Mouse (Mus musculus) forebrain, embryonic 11.5 days (tissue): ENCODE results near the gene Srm. TPM values are rescaled to one million over a fixed set of nuclear protein-coding genes. Genes with fewer than 3 reads are reported as not detected.

Experiments used
- ATAC-seq: fragments of 200-750 bp; cut with Nextera tagmentation; replicated peaks from 2 replicates; pipeline ENCODE4 v1.8.0; 2017; ENCODE audit warnings: moderate TSS enrichment; ENCODE audit not compliant: low FRiP score
- DNase-seq: peaks from one replicate; pipeline ENCODE4 v3.0.0-alpha.2; 2017; ENCODE audit warnings: low spot score
- H3K27ac ChIP-seq: fragments of 300-500 bp; sonication (generic); 2 replicates; pipeline ENCODE4 v1.5.1; 2014; ENCODE audit warnings: low read depth, low read length
- H3K27me3 ChIP-seq: fragments of 300-500 bp; sonication (generic); 2 replicates; pipeline ENCODE4 v1.6.1; 2014; ENCODE audit warnings: mild to moderate bottlenecking, low read length, mixed read lengths; ENCODE audit not compliant: control insufficient read depth, insufficient read depth
- H3K36me3 ChIP-seq: fragments of 300-500 bp; sonication (generic); 2 replicates; pipeline ENCODE4 v1.6.1; 2014; ENCODE audit warnings: mild to moderate bottlenecking, low read length, moderate library complexity, mixed read lengths; ENCODE audit not compliant: control insufficient read depth, insufficient read depth
- H3K4me1 ChIP-seq: fragments of 300-500 bp; sonication (generic); replicated peaks from 2 replicates; pipeline ENCODE4 v1.6.1; 2014; ENCODE audit warnings: low read length, mixed read lengths; ENCODE audit not compliant: control insufficient read depth, insufficient read depth
- H3K4me2 ChIP-seq: fragments of 300-500 bp; sonication (generic); 2 replicates; pipeline ENCODE4 v1.6.1; 2014; ENCODE audit warnings: low read depth, mild to moderate bottlenecking, low read length, moderate library complexity, mixed read lengths; ENCODE audit not compliant: severe bottlenecking
- H3K4me3 ChIP-seq: fragments of 300-500 bp; sonication (generic); 2 replicates; pipeline ENCODE4 v1.5.1; 2014; ENCODE audit warnings: low read depth, low read length
- H3K9ac ChIP-seq: fragments of 300-500 bp; sonication (generic); 2 replicates; pipeline ENCODE4 v1.6.1; 2014; ENCODE audit warnings: low read length
- H3K9me3 ChIP-seq: fragments of 300-500 bp; sonication (generic); 2 replicates; pipeline ENCODE4 v1.6.1; 2016; ENCODE audit warnings: low read length, mixed read lengths; ENCODE audit not compliant: control insufficient read depth
- WGBS: fragments of 180-500 bp; shearing (Covaris S2); extraction: QIAGEN DNeasy Blood & Tissue Kit; methylation state at CpG from one replicate; pipeline ENCODE4 v1.1.7; 2014; 5-methylcytosine and 5-hydroxymethylcytosine counted together
- polyA plus RNA-seq: library from polyadenylated mRNA; unstranded; fragments of >200 nt; fragmentation: Nextera tagmentation; extraction: Ambion mirVana; gene quantifications from 2 replicates; pipeline ENCODE4 v1.2.1, GENCODE M21; 2014

The Srm gene
- polyA plus RNA-seq, 1 experiment from 2014 or later, result 206 TPM

DNA sequence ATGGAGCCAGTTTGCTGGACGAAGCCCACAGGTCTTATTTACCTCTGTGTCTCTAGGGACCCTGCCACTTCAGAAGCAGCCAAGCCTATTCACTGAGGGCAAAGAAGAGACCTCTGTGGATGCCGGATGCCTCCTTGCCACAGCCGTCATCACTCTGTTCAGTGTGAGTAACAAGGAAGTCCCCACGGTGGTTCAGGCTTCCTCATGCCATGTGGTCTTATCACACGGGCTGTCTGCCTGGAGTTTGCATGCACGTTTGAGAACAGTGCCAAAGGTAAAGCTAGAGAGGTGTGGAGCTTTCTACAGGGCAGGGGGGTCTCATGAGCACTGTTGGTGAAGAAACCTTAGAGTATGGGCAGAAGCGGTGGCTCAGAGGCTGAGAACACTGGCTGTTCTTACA, 18.1 kb upstream of the Srm start:
- H3K9me3 ChIP-seq, result no peaks in the 10 kb centered on the region
- H3K36me3 ChIP-seq, result peaks cover 42% of the 10 kb centered on the region
- no peak overlapping the region for H3K9ac ChIP-seq
- H3K4me1 ChIP-seq, result no peaks in the 10 kb centered on the region
- no peak overlapping the region for H3K27ac ChIP-seq
- no peak overlapping the region for H3K4me2 ChIP-seq
- no peak overlapping the region for H3K4me3 ChIP-seq
- H3K27me3 ChIP-seq, result no peaks in the 10 kb centered on the region
- no peak for ATAC-seq
- WGBS, result 93% methylated on average over 7 of the region's 7 CpGs
- no peak for DNase-seq

DNA sequence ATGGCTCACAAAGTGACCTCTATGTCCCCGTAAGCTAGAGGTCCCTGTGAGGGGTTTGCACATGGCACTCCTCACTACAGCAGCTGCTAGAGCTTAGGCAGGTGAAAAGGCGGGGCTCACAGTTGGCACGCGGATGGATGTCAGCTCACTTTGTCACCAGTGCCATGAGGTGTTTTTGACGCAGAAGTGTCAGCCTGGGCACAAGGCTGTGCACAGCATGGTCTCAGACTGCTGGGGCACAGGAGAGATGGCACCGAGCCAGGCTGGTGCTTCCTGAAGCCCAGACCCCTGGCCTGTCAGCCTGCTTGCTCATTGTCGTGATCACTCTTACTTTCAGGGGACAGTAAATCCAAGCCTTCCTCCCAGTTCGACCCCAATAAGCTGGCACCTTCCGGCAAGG, 10.5 kb upstream of the Srm start:
- Histone ChIP-seq H3K4me3 (no peak overlapping the region), H3K27me3 (no peaks in the 10 kb centered on the region), H3K4me1 (no peaks in the 10 kb centered on the region), H3K4me2 (no peak overlapping the region), H3K9ac (no peak overlapping the region), H3K9me3 (no peaks in the 10 kb centered on the region), H3K36me3 (peaks cover 5% of the 10 kb centered on the region; the same call in 1 of the 2 replicates), H3K27ac (no peak overlapping the region)
- ATAC-seq, result no peak
- WGBS, result 94% methylated on average over 9 of the region's 9 CpGs
- no peak for DNase-seq

DNA sequence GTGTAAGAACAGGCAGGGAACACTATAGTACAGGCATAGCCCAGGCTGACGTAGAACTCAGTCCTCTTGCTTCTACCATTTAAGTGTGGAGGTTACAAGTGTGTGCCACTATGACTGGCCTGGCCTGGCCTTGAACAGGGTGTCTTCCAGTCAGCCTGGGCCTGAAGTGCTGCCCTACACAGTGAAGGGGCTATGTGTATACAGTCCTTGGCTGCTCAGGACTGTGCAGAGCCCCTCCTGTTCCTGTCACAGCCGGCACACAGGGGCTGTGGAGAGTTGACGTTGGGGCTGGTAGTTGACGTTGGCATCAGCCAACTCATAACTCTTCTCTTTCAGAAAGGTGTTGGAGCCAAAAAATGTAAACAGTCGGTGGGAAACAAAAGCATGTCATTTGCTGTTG, 9.9 kb upstream of the Srm start:
- Histone ChIP-seq H3K4me2 (no peak overlapping the region), H3K27me3 (no peaks in the 10 kb centered on the region), H3K36me3 (peaks cover 5% of the 10 kb centered on the region; the same call in 1 of the 2 replicates), H3K9ac (no peak overlapping the region), H3K4me1 (no peaks in the 10 kb centered on the region), H3K9me3 (no peaks in the 10 kb centered on the region), H3K27ac (no peak overlapping the region), H3K4me3 (no peak overlapping the region)
- WGBS, result 94% methylated on average over 5 of the region's 5 CpGs
- ATAC-seq (no peak), DNase-seq (no peak)

DNA sequence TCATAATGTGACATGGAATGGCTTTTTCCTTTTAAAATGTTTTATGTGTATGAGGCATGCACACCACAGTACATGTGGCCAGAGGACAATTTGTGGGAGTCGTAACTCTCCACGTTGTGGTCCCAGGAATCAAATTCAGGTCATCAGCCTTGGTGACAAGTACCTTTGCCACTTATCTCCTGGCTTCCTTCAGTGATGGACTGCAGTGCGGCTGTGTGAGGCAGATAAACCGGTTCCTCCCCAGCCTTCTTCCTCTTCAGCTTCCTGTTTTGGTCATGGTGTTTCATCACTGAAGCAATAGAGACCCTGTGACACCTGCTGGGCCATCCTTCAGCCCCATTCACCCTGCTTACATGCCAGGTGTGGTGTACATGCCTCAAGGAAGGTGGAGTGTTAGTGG, 8.0 kb upstream of the Srm start:
- H3K9me3 ChIP-seq, result no peaks in the 10 kb centered on the region
- H3K4me1 ChIP-seq, result no peaks in the 10 kb centered on the region
- H3K4me3 ChIP-seq, result no peak overlapping the region
- H3K4me2 ChIP-seq, result no peak overlapping the region
- H3K27me3 ChIP-seq, result no peaks in the 10 kb centered on the region
- no peak overlapping the region for H3K9ac ChIP-seq
- 85% methylated on average over 4 of the region's 4 CpGs for WGBS
- H3K27ac ChIP-seq, result no peak overlapping the region
- DNase-seq (no peak), ATAC-seq (no peak)
- peaks cover 3% of the 10 kb centered on the region; the same call in 1 of the 2 replicates for H3K36me3 ChIP-seq

DNA sequence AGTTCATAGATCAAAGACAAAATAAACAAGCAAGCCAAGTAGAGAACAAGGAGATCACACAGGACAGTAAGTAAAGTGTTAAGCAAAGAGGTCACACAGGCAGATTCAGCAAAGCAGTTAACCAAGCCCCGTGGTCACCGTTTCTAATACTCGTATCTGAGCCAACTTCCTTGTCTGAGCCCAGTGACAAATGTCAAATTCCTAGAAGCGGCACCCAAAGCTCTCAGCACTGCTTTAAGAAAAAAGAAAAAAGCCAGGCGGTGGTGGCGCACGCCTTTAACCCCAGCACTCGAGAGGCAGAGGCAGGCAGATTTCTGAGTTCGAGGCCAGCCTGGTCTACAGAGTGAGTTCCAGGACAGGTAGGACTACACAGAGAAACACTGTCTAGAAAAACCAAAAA, 4.7 kb upstream of the Srm start:
- Histone ChIP-seq H3K4me3 (no peak overlapping the region), H3K9ac (no peak overlapping the region), H3K27me3 (no peaks in the 10 kb centered on the region), H3K4me1 (peaks cover 2% of the 10 kb centered on the region; the same call in 1 of the 2 replicates), H3K27ac (no peak overlapping the region), H3K9me3 (no peaks in the 10 kb centered on the region), H3K36me3 (no peaks in the 10 kb centered on the region; the same call in 1 of the 2 replicates), H3K4me2 (no peak overlapping the region)
- DNase-seq, result no peak
- 90% methylated on average over 9 of the region's 9 CpGs for WGBS
- no peak for ATAC-seq

DNA sequence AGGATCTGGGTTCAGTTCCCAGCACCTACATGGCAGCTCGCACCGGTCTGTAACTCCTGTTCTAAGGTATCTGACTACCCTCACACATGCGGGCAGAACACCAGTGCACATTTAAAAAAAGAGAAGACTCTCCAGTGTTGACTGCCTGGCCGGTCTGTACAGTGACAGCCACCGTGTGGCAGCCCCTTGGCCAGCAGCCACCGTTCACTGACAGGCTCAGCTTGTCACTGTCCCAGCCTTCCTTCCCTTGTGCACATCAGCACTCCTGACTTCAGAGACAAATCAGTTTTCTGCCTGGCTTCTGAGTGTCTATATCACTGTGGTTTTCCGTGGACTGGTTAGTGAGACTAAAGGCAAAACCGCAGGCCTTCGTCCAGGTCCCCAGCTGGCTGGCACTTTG, 2.5 kb upstream of the Srm start:
- Histone ChIP-seq H3K27ac (no peak overlapping the region), H3K4me1 (peaks cover 6% of the 10 kb centered on the region), H3K9me3 (no peaks in the 10 kb centered on the region), H3K36me3 (no peaks in the 10 kb centered on the region; the same call in 1 of the 2 replicates), H3K4me3 (no peak overlapping the region), H3K9ac (no peak overlapping the region), H3K4me2 (no peak overlapping the region), H3K27me3 (no peaks in the 10 kb centered on the region)
- DNase-seq (no peak), ATAC-seq (no peak)
- 86% methylated on average over 9 of the region's 9 CpGs for WGBS

DNA sequence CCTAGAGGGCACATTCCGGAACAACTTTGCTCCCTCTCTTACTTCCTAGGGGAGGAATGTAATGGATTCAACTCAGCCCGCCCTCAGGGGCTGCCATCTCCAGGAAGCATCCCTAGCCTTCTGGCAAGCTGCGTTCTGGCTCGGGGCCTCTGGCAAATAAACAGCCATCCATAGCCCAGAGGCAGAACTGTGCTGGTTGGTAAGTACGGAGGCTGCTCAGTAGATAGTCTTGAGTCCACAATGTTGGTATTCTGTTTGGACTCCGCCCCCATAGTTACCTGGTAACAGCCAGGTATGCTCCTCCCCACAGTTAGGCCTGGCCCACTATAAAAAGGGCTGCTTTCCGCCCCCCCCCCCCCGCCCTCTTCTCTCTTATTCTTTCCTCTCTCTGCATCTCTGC, 1.7 kb upstream of the Srm start:
- H3K4me1 ChIP-seq, result peaks cover 6% of the 10 kb centered on the region
- H3K27me3 ChIP-seq, result no peaks in the 10 kb centered on the region
- H3K27ac ChIP-seq, result no peak overlapping the region
- peaks cover 2% of the 10 kb centered on the region for H3K36me3 ChIP-seq
- no peak overlapping the region for H3K9ac ChIP-seq
- DNase-seq (no peak), ATAC-seq (no peak)
- no peak overlapping the region for H3K4me2 ChIP-seq
- H3K4me3 ChIP-seq, result no peak overlapping the region
- WGBS, result 77% methylated on average over 8 of the region's 8 CpGs
- H3K9me3 ChIP-seq, result no peaks in the 10 kb centered on the region

DNA sequence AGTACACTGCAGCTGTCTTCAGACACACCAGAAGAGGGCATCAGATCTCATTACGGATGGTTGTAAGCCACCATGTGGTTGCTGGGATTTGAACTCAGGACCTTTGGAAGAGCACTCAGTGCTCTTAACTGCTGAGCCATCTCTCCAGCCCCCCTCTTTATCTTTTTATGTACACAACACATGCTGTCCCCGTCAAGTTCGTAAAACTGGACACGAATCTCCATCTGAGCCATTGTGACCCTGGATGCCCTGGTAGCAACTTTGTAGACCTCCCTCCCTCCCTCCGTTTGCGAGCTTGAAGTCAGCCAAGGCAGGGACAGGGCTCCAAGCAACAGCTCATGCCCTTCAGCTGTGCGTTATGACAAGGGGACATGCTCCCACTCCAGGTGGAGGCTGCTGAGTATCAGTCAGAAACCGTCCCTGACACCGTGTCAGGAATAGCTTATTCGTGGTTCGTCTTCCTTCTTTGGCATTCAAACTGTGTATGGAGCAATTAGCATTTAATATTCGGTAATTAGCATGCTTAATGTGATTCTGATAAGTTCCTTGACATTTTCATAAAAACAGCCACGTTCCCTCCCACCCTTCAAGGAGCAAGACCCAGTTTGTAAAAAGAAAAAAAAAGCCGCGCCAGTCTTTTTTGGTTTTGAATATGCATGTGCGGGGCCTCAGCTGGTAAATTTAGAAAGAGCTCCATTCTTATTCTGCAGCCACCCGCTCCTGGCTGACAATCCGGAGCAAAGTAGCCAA, 707 bp upstream of the Srm start:
- Histone ChIP-seq H3K4me1 (peaks cover 9% of the 10 kb centered on the region), H3K36me3 (peaks cover 8% of the 10 kb centered on the region), H3K4me3 (peak overlapping the region; percentile 71), H3K9me3 (no peaks in the 10 kb centered on the region), H3K9ac (peak overlapping the region; percentile 21), H3K4me2 (peak overlapping the region; percentile 62), H3K27ac (peak overlapping the region; percentile 54), H3K27me3 (no peaks in the 10 kb centered on the region)
- WGBS, result 11% methylated on average over 18 of the region's 18 CpGs
- ATAC-seq, result no peak
- no peak for DNase-seq
